Mouse (Mus musculus): ENCODE measurements around the gene Oat. TPM values are rescaled to one million over a fixed set of nuclear protein-coding genes. Genes with fewer than 3 reads are reported as not detected.

Oat gene
- polyA plus RNA-seq, 1 experiment from 2014 or later = 290 TPM

DNA sequence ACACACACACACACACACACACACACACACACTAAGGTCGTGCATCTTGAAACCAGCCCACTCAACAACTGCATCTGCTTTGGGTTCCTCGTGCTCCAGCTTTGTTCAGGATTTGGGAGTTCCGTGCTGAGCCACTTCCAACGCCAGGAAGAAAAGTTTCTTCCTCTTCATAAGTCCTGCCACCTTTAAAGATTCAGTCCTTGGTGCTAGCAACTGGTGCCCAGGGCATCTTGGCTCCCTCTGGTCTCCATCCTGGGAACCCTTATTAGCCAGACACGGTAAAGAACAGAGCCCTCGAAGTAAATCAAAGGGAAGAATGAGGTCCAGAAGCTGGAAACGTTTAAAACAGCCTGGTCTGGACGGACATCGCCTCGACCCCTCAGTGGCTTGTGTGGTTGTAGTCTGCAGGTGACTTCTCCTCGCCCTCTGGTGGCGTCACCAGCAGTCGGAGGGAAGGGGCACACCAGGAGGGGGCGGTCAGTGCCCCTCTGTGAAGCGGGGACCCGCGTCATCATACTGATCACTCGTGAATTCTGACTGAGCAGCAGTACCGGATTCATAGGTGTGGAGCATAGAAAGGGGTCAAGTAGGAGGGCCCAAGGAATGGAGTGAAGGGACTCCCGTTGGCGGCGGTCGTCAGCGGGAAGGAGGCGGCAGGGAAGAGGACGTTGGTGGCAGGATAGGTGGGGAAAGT is 20.5 kb upstream of the Oat start:
- no peaks in the 10 kb centered on the region for H3K9me3 ChIP-seq (ENCODE audit: control insufficient read depth, low read length)
- peaks cover 68% of the 10 kb centered on the region for H3K27me3 ChIP-seq (ENCODE audit: control insufficient read depth, insufficient read depth, low read depth, low read length)
- 8% methylated on average over 26 of the region's 26 CpGs for WGBS
- H3K4me1 ChIP-seq (replicated peaks; ENCODE audit: control insufficient read depth, insufficient read depth, low read length) = peaks cover 19% of the 10 kb centered on the region
- H3K4me2 ChIP-seq (ENCODE audit: low read depth, low read length) = peak overlapping the region; percentile 85
- no peak overlapping the region for H3K27ac ChIP-seq (ENCODE audit: low read length)
- no peaks in the 10 kb centered on the region for H3K36me3 ChIP-seq (ENCODE audit: control insufficient read depth, insufficient read depth, low read length)
- ATAC-seq (ENCODE audit: low read depth) = peak; percentile 27; the same call in 1 of the 2 replicates
- H3K4me3 ChIP-seq (ENCODE audit: low read length) = peak overlapping the region; percentile 55
- peak overlapping the region; percentile 42 for H3K9ac ChIP-seq (ENCODE audit: low read length)

- no peak overlapping the region for H3K9ac ChIP-seq (ENCODE audit: low read length)
- no peak overlapping the region for H3K27ac ChIP-seq (ENCODE audit: low read length)
- no peak overlapping the region for H3K4me3 ChIP-seq (ENCODE audit: low read length)
- H3K4me1 ChIP-seq (replicated peaks; ENCODE audit: control insufficient read depth, insufficient read depth, low read length) = peaks cover 19% of the 10 kb centered on the region
- no peak overlapping the region for H3K4me2 ChIP-seq (ENCODE audit: low read depth, low read length)
- ATAC-seq (ENCODE audit: low read depth) = no peak
- H3K9me3 ChIP-seq (ENCODE audit: control insufficient read depth, low read length) = no peaks in the 10 kb centered on the region
- peaks cover 59% of the 10 kb centered on the region for H3K27me3 ChIP-seq (ENCODE audit: control insufficient read depth, insufficient read depth, low read depth, low read length)
- H3K36me3 ChIP-seq (ENCODE audit: control insufficient read depth, insufficient read depth, low read length) = no peaks in the 10 kb centered on the region
- 71% methylated on average over 3 of the region's 3 CpGs for WGBS
These were observed 19.6 kb upstream of the Oat start for GRCm38 (mm10) chr7:132595787-132596186.

DNA sequence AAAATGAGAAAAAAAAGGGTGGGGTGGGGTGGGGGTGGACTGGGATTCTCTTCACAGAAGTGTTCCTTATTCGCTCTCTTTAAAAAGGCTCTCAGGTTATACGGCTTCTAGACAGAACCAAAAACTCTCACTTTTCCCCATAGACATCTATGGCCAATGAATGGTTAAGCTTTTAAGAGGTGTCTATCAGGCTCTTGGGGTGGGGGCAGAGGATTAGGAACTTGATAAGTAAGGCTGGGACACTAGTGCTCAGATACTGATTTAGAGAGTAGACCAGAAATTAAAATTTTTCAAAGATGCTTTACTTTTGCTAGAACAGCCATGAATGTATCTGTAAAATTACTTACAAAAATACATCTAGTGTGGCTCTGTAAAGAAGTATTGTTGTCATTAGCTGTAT is 18.1 kb upstream of the Oat start:
- Histone ChIP-seq H3K4me1 (replicated peaks; ENCODE audit: control insufficient read depth, insufficient read depth, low read length) (peaks cover 12% of the 10 kb centered on the region), H3K36me3 (ENCODE audit: control insufficient read depth, insufficient read depth, low read length) (no peaks in the 10 kb centered on the region), H3K9me3 (ENCODE audit: control insufficient read depth, low read length) (no peaks in the 10 kb centered on the region), H3K27me3 (ENCODE audit: control insufficient read depth, insufficient read depth, low read depth, low read length) (peaks cover 45% of the 10 kb centered on the region), H3K4me2 (ENCODE audit: low read depth, low read length) (no peak overlapping the region), H3K27ac (ENCODE audit: low read length) (no peak overlapping the region), H3K4me3 (ENCODE audit: low read length) (no peak overlapping the region), H3K9ac (ENCODE audit: low read length) (no peak overlapping the region)
- no peak for ATAC-seq (ENCODE audit: low read depth)
- 82% methylated on average over 2 of the region's 2 CpGs for WGBS

GRCm38 (mm10) chr7:132593762-132594161 is 17.6 kb upstream of the Oat start:
- H3K4me3 ChIP-seq (ENCODE audit: low read length) = no peak overlapping the region
- no peak overlapping the region for H3K4me2 ChIP-seq (ENCODE audit: low read depth, low read length)
- 59% methylated on average over 2 of the region's 2 CpGs for WGBS
- H3K4me1 ChIP-seq (replicated peaks; ENCODE audit: control insufficient read depth, insufficient read depth, low read length) = peaks cover 9% of the 10 kb centered on the region
- H3K27ac ChIP-seq (ENCODE audit: low read length) = no peak overlapping the region
- no peak overlapping the region for H3K9ac ChIP-seq (ENCODE audit: low read length)
- H3K27me3 ChIP-seq (ENCODE audit: control insufficient read depth, insufficient read depth, low read depth, low read length) = peaks cover 39% of the 10 kb centered on the region
- H3K36me3 ChIP-seq (ENCODE audit: control insufficient read depth, insufficient read depth, low read length) = no peaks in the 10 kb centered on the region
- no peak for ATAC-seq (ENCODE audit: low read depth)
- no peaks in the 10 kb centered on the region for H3K9me3 ChIP-seq (ENCODE audit: control insufficient read depth, low read length)

GRCm38 (mm10) chr7:132589610-132590009 is 13.4 kb upstream of the Oat start:
- no peaks in the 10 kb centered on the region for H3K36me3 ChIP-seq (ENCODE audit: control insufficient read depth, insufficient read depth, low read length)
- no peaks in the 10 kb centered on the region for H3K4me1 ChIP-seq (replicated peaks; ENCODE audit: control insufficient read depth, insufficient read depth, low read length)
- H3K27me3 ChIP-seq (ENCODE audit: control insufficient read depth, insufficient read depth, low read depth, low read length) = peaks cover 2% of the 10 kb centered on the region; the same call in 1 of the 2 replicates
- ATAC-seq (ENCODE audit: low read depth) = no peak
- H3K4me3 ChIP-seq (ENCODE audit: low read length) = no peak overlapping the region
- no peak overlapping the region for H3K4me2 ChIP-seq (ENCODE audit: low read depth, low read length)
- no peaks in the 10 kb centered on the region for H3K9me3 ChIP-seq (ENCODE audit: control insufficient read depth, low read length)
- WGBS = 40% methylated on average over 5 of the region's 5 CpGs
- no peak overlapping the region for H3K9ac ChIP-seq (ENCODE audit: low read length)
- no peak overlapping the region for H3K27ac ChIP-seq (ENCODE audit: low read length)

DNA sequence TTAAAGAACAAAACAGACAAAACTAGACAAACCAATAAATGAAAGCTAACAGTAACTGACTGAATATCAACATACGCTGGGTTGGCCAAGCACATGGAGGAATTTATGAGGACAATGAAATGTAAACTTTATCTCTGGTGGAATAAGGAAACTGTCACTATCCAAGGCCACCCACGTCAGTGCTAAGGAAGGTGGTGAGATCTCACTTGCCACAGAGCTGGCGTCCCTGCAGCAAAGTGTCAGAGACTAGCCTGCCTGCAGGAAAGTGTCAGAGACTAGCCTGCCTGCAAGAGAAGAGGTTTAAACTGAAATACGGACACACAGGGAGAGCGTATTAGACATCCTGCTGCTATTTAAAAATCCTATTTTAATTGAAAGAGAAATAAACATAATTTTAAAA is 11.0 kb upstream of the Oat start:
- no peaks in the 10 kb centered on the region for H3K4me1 ChIP-seq (replicated peaks; ENCODE audit: control insufficient read depth, insufficient read depth, low read length)
- ATAC-seq (ENCODE audit: low read depth) = no peak
- H3K4me2 ChIP-seq (ENCODE audit: low read depth, low read length) = no peak overlapping the region
- H3K9ac ChIP-seq (ENCODE audit: low read length) = no peak overlapping the region
- no peak overlapping the region for H3K27ac ChIP-seq (ENCODE audit: low read length)
- no peaks in the 10 kb centered on the region for H3K27me3 ChIP-seq (ENCODE audit: control insufficient read depth, insufficient read depth, low read depth, low read length)
- 38% methylated on average over 5 of the region's 5 CpGs for WGBS
- no peaks in the 10 kb centered on the region for H3K9me3 ChIP-seq (ENCODE audit: control insufficient read depth, low read length)
- H3K36me3 ChIP-seq (ENCODE audit: control insufficient read depth, insufficient read depth, low read length) = no peaks in the 10 kb centered on the region
- no peak overlapping the region for H3K4me3 ChIP-seq (ENCODE audit: low read length)

GRCm38 (mm10) chr7:132585695-132586491 is 9.7 kb upstream of the Oat start:
- no peak for ATAC-seq (ENCODE audit: low read depth)
- 42% methylated on average over 3 of the region's 3 CpGs for WGBS
- no peak overlapping the region for H3K9ac ChIP-seq (ENCODE audit: low read length)

DNA sequence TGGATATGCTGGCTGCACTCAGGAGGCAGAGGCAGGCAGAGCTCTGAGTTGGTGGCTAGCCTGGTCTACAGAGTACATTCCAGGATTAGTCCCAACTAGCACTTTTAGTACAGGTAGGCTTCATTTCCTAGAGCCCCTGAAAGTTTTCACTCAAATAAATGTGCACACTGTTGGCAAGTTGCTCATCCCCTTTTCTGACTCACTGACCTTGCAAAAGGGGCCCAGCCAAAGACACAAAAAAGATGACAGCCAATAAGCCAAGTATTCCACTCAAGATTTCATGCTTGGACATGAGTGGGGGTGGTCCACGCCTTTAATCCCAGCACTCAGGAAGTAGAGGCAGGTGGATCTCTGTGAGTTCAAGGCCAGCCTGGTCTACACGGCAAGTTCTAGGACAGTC is 5.2 kb upstream of the Oat start:
- ATAC-seq (ENCODE audit: low read depth) = no peak
- no peak overlapping the region for H3K4me3 ChIP-seq (ENCODE audit: low read length)
- H3K4me2 ChIP-seq (ENCODE audit: low read depth, low read length) = no peak overlapping the region
- WGBS = 80% methylated on average over 2 of the region's 2 CpGs
- H3K27me3 ChIP-seq (ENCODE audit: control insufficient read depth, insufficient read depth, low read depth, low read length) = no peaks in the 10 kb centered on the region
- H3K9me3 ChIP-seq (ENCODE audit: control insufficient read depth, low read length) = no peaks in the 10 kb centered on the region
- H3K27ac ChIP-seq (ENCODE audit: low read length) = no peak overlapping the region
- peaks cover 4% of the 10 kb centered on the region; the same call in 1 of the 2 replicates for H3K4me1 ChIP-seq (replicated peaks; ENCODE audit: control insufficient read depth, insufficient read depth, low read length)
- no peaks in the 10 kb centered on the region for H3K36me3 ChIP-seq (ENCODE audit: control insufficient read depth, insufficient read depth, low read length)
- no peak overlapping the region for H3K9ac ChIP-seq (ENCODE audit: low read length)

More at GRCm38 (mm10) chr7:132585695-132586491, 9.7 kb upstream of the Oat start:
- no peaks in the 10 kb centered on the region for H3K27me3 ChIP-seq (ENCODE audit: control insufficient read depth, insufficient read depth, low read depth, low read length)
- H3K4me3 ChIP-seq (ENCODE audit: low read length) = no peak overlapping the region
- H3K4me2 ChIP-seq (ENCODE audit: low read depth, low read length) = no peak overlapping the region
- no peaks in the 10 kb centered on the region for H3K9me3 ChIP-seq (ENCODE audit: control insufficient read depth, low read length)
- H3K36me3 ChIP-seq (ENCODE audit: control insufficient read depth, insufficient read depth, low read length) = no peaks in the 10 kb centered on the region
- no peaks in the 10 kb centered on the region for H3K4me1 ChIP-seq (replicated peaks; ENCODE audit: control insufficient read depth, insufficient read depth, low read length)
- H3K27ac ChIP-seq (ENCODE audit: low read length) = no peak overlapping the region

DNA sequence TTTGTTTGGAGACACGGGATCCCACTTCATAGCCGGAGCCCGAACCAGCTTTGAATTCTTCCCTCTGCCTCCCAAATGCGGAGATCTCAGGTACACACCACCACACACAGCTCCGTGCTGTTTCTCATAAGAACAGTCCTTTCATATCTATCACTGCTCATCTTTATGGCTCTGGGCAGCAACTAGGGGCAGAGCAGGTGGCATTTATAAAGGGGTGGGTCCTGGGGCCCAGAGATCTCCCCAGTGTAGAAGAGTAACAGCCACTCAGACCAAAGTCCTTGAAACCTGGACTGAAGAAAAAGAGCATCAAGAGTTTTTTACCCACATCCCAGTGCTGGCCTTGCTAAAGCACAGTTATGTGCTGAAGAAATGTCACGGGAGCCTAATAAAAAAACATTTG is 4.3 kb upstream of the Oat start:
- H3K27ac ChIP-seq (ENCODE audit: low read length) = no peak overlapping the region
- no peaks in the 10 kb centered on the region for H3K36me3 ChIP-seq (ENCODE audit: control insufficient read depth, insufficient read depth, low read length)
- H3K4me2 ChIP-seq (ENCODE audit: low read depth, low read length) = no peak overlapping the region
- peaks cover 4% of the 10 kb centered on the region; the same call in 1 of the 2 replicates for H3K4me1 ChIP-seq (replicated peaks; ENCODE audit: control insufficient read depth, insufficient read depth, low read length)
- no peak overlapping the region for H3K4me3 ChIP-seq (ENCODE audit: low read length)
- ATAC-seq (ENCODE audit: low read depth) = no peak
- 45% methylated on average over 6 of the region's 6 CpGs for WGBS
- H3K9me3 ChIP-seq (ENCODE audit: control insufficient read depth, low read length) = no peaks in the 10 kb centered on the region
- H3K27me3 ChIP-seq (ENCODE audit: control insufficient read depth, insufficient read depth, low read depth, low read length) = no peaks in the 10 kb centered on the region
- H3K9ac ChIP-seq (ENCODE audit: low read length) = no peak overlapping the region

All from lung, embryonic 16.5 days (tissue).